Mouse (Mus musculus) ES-E14 (cell line): ENCODE measurements at regions not wholly inside any gene's neighbourhood (a gene's known extent, or its start where the extent isn't known, plus 50 kb on each side); places are given as distances from the start of the nearest gene placed in this dataset.

Experiments used
- HCFC1 ChIP-seq: IDR thresholded peaks from 2 replicates; pipeline ENCODE4 v1.6.1; 2012; ENCODE audit warnings: low read length, inconsistent platforms, borderline replicate concordance; ENCODE audit not compliant: insufficient read depth
- ZNF384 ChIP-seq: IDR thresholded peaks from 2 replicates; pipeline ENCODE4 v1.6.1; 2012; ENCODE audit warnings: low read depth, low read length, inconsistent platforms

DNA sequence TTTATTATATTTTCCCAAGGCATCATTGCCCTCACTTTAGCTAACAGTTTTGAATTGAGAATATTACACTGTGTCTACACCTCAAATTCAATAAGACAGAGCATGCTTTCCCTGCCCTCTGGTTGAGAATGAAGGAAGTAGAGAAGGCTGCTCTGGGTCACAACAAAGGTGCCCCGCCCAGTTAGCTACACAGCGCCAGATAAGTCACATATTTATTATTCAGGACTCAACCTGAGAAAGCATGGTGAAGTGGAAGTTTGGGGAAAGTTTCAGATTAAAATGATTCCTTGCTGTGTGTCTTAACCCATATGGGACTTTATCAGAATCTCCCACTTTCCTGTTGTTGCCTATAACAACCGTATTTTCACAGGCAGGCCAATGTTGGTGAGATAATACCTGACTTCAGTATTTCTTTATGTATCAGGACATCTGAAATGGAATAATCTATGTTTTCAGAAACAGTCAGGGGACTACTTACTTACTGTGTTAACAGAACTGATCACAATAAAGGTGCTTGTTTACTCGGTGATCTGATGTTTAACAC lies 276.9 kb upstream of the Ldb2 start:
- TF ChIP-seq HCFC1: no peak
- no peak for TF ChIP-seq ZNF384
